Mouse (Mus musculus) heart, postnatal 0 days (tissue): ENCODE data around the gene Trio.

Source experiments
- CTCF ChIP-seq: IDR thresholded peaks from 2 replicates; pipeline ENCODE4 v1.5.1; 2016; ENCODE audit warnings: antibody characterized with exemption, control low read depth, low read depth
- EP300 ChIP-seq: IDR thresholded peaks from 2 replicates; pipeline ENCODE4 v1.6.1; 2016; ENCODE audit warnings: antibody characterized with exemption, low read depth

DNA sequence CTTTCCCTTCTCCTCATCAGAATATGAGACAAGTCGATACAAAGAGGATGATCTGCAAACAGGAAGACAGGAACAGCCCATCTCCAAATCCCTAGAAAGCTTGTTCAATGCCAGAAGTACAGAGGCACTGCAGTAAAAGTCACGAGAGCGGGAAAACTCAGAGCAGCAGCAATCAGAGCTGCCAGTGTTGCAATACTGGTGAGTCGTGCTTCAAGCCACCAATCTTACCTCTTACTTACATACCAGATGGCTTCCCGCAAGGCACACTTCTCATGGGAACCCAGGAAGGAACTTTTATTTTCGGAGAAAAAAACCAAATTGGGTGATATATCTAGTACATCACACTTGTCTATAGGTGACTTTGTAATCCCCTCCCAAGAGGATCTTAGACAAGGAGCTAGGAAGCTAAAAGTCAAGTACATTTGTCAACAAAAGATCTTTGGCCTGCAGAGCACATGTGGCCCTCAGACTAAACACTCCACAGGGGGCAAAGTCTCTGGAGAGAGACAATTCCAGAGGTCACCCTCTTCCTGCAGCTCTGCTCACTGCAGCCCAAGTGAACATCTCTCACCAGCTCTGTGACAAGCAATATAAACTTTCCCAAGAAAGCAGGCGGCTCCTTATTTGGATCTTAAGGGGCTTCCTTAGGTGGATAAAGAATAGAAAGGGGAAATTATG lies 6.1 kb downstream of the Trio start:
- TF ChIP-seq CTCF = no peak
- TF ChIP-seq EP300 = no peak
